Mouse (Mus musculus): ENCODE measurements around the gene Tef.

GRCm38 (mm10) chr15:81836124-81836821, 34.1 kb downstream of the Tef start:
- TF ChIP-seq CTCF (conservative IDR thresholded peaks at IDR 0.05; ENCODE audit: low read length) (no peak), POU5F1 (IDR thresholded peaks at IDR 0.05; ENCODE audit: borderline replicate concordance, low read length) (no peak)
